Mouse (Mus musculus) kidney, postnatal 36 days (tissue): ENCODE data around the gene Cpvl.

Experiments
- DNase-seq, 2 experiments: peaks; one replicate each; pipeline ENCODE4 v3.0.0; 2021 to 2022; ENCODE audit warnings: mixed read lengths in 2 of 2

Gene Cpvl

DNA sequence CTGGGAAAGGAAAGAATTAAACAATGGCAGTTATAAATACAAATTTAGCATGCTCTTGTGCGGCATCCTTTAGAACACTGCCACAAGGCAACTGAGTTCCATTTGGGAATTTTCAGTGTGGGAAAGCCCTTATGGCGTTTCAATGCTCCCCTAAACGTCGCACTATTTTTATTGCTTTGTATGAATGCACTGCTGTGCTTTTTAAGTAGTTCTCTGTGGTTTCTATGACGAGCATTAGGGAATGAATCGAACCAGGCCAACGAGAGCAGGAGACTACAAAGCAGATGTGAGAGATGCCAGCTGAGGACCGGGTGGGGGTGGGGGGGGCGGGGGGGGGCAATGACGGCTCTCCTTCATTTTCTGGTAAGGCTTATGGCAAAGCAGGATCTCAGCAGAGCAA, 96.8 kb downstream of the Cpvl start:
- no peak for DNase-seq

DNA sequence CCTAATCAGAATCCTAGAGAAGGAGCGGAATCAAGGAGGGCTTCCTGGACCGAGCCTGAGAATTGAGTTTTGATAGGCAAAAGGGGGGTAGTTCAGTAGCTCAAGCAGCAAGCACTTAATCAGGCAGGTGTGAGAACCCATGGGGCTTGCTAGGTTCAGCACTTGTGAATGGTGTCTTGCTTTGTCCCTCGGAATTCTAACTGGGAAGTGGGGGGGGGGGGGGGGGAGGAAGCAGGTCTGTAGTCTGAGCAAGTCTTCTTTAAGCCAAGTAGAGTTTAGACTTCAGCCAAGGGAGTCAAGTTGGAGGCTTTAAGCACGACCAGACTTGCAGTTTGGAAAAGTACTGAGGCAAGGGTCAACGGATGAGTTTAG, 97.2 kb downstream of the Cpvl start:
- DNase-seq: no peak

GRCm38 (mm10) chr6:53880530-53881234, 97.8 kb downstream of the Cpvl start:
- peak; percentile 25 to 26 for DNase-seq

- DNase-seq: no peak
Observed at GRCm38 (mm10) chr6:53879567-53879966, 98.9 kb downstream of the Cpvl start.

DNA sequence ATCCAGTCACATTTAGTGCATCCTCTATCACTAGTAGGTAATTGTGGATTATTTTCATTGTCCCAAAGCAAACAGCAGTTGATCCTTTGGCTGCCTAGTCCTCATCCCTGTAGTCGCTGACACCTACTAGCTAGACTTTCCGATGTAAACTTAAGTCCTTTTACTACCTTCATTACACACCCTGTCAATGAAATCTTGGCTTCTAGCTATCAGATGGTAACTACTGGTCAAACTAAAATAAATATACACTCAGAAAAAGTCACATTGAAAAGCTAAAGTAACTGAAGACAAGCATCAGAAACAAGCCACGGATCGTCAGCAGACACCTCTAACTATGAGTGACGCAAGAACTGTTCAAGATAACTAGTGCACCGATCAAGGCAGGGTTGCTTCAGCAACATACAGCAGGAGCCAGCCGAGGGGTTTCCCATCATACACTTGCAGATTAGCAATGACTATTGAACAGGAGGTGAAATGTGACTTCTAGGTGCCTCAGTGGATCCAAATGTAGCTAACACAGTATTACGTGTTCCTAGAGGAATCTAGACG, 103.5 kb downstream of the Cpvl start:
- no peak for DNase-seq

GRCm38 (mm10) chr6:53871903-53872302, 106.6 kb downstream of the Cpvl start:
- no peak for DNase-seq

DNA sequence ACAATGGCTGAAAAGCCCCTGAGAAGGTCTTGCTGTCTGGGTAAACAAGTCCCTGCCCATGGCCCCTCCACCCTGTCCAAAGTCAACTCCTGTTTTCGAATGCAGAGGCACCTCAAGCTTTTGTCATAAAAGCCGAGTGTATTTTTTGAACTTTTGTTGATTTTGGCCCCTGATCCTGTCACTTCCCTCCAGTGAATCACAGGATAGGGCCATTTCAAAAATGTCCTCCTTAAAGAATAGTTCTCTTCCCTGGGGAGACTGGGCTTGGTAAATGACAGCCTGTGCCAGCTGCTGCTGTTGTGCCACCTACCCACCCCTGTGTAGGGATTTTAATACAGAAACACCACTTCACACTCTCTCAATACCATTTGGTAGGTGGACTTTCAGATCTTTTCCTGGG, 115.5 kb downstream of the Cpvl start:
- no peak for DNase-seq

DNA sequence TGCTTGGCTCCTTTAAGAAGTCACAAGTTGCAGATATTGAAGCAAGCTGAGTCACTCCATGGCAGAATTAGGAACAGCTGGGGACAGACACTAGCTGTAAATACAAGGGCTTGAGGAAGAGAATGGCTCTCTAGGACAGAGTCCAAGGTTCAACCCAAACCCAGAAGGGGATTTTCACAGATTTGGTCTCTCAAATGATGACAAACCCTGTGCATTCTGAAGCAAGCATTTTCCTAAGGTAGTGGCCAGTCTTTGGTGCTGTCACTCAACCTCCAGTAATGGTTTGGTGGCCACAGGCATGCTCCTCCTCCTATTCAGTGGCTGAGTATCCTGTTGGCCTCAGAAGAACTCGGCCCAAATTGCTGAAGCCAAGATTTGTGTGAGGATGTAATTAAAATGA, 119.4 kb downstream of the Cpvl start:
- DNase-seq: peak; percentile 8 to 16

DNA sequence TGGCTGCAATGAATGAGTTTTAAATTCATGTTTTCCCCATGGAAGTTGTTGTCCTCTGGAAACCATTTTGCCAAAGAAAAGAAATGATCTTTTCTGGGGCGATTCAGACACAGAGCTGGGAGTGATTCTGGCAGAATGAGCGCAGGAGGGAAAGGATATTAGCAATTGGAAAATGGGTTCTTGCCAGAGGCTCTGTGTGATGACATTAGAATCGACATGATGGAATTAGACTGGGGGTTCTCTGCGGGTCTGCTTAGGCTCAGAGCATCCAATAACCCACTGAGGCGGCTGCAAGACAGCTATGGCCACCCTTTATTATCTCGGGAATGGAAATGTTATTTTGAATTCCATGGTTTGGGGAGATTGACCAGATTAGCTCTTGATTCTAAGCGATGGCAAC, 120.6 kb downstream of the Cpvl start:
- DNase-seq: no peak

DNA sequence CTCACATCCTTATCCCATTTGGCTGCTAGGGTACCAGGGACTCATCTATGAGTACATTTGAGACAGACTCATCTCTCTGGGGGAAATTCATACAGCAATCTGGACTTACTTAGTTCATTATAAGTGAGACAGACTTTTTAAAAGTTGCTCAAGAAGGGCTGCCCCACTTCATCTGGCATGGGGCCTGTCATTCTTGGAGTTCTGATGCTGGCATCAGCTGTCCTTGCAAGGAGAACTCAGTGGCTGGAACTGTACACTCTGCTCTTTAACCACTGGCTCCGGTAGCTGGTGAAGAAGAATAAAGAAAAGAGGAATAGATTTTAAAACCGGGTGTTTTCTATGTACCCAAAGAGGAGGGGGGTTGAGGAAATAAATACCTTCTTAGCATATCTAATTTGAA, 121.7 kb downstream of the Cpvl start:
- DNase-seq: no peak

- peak; percentile 28 to 35 for DNase-seq
Observed at GRCm38 (mm10) chr6:53854971-53855856, 123.3 kb downstream of the Cpvl start.

- no peak for DNase-seq
Observed at GRCm38 (mm10) chr6:53854226-53854625, 124.2 kb downstream of the Cpvl start.

- peak; percentile 12 to 37 for DNase-seq
Observed at GRCm38 (mm10) chr6:53853546-53853945, 124.9 kb downstream of the Cpvl start.

DNA sequence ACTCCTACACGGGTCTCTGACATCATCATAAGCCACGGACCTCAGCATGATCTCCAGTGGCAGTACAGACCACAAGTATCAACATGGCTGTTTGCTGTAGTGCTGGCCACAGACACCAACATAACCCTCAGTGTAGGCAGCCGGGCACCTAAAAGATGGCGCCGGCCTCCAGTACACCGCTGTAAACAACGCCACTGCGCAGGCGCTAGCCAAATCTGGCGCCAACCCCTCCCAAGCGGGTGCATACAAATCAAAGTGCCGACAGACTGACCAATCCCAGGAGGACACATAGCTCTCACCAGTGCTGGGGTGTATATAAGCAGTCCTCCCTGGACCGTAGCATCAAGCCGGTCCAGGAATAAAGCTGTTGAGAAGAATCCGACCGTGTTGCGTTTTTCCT, 133.8 kb downstream of the Cpvl start:
- no peak for DNase-seq

- peak; percentile 26 to 55 for DNase-seq
Observed at GRCm38 (mm10) chr6:53825213-53825612, 153.3 kb downstream of the Cpvl start.
